Mouse (Mus musculus) megakaryocyte, embryonic 14.5 days (primary cell): ENCODE results near the gene Gna15.

Experiments used
- FLI1 ChIP-seq: IDR thresholded peaks from 2 replicates; pipeline ENCODE4 v1.6.1; 2012; ENCODE audit warnings: low read length, inconsistent platforms, mixed read lengths
- GATA1 ChIP-seq: IDR thresholded peaks from 3 replicates; pipeline ENCODE4 v1.6.1; 2012; ENCODE audit warnings: mixed read lengths, low read length, inconsistent platforms, borderline replicate concordance

DNA sequence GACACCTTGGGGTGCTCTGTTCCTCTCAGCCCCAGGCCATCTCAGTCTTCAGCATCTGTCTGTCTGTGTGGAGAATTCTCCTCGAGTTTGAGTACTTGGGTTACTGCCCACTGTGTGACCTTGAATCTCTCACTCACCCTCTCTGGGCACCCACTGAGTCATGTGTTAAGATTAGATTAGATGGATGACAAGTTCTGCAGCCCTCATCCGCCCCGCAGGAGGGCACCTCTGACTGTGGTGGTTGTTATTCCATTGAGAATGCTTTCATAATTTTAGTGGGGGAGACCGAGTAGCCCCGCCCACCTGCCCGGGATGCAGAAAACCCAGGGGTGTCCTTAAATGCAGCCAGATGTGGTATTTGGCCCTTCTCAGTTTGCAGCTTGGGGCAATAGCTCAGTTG, 39.5 kb upstream of the Gna15 start:
- TF ChIP-seq GATA1 (no peak), FLI1 (no peak)
